Mouse (Mus musculus): ENCODE measurements around the gene Zfp978. TPM values are rescaled to one million over a fixed set of nuclear protein-coding genes. Genes with fewer than 3 reads are reported as not detected.
"Not testable (repeated sequence)": the region's sequence is repeated elsewhere in the genome, so short reads cannot be mapped to it uniquely, and the experiment has no call there.

Gene Zfp978
- total and polyA plus RNA-seq, 2 experiments, result not detected

GRCm38 (mm10) chr4:147348906-147349686 lies 12.0 kb upstream of the Zfp978 start:
- not testable (repeated sequence) for H3K79me2 ChIP-seq (ENCODE audit: control insufficient read depth, insufficient read depth, low read length); H3K27me3 ChIP-seq (ENCODE audit: control insufficient read depth, insufficient read depth, low read length); H3K4me3 ChIP-seq (ENCODE audit: insufficient read depth, low read depth, low read length); H3K4me1 ChIP-seq (ENCODE audit: control insufficient read depth, insufficient read depth, low read length); DNase-seq (ENCODE audit: extremely low read depth, low read depth, low spot score); H3K36me3 ChIP-seq (ENCODE audit: control insufficient read depth, insufficient read depth, low read length); H3K27ac ChIP-seq (replicated peaks; ENCODE audit: insufficient read depth, low read depth, low read length); H3K9ac ChIP-seq (ENCODE audit: low read depth, low read length)
- WGBS, result 88% methylated on average over 18 of the region's 19 CpGs

- not testable (repeated sequence) for DNase-seq (ENCODE audit: extremely low read depth, low read depth, low spot score); H3K36me3 ChIP-seq (ENCODE audit: control insufficient read depth, insufficient read depth, low read length); H3K4me1 ChIP-seq (ENCODE audit: control insufficient read depth, insufficient read depth, low read length); H3K4me3 ChIP-seq (ENCODE audit: insufficient read depth, low read depth, low read length); H3K27ac ChIP-seq (replicated peaks; ENCODE audit: insufficient read depth, low read depth, low read length); H3K27me3 ChIP-seq (ENCODE audit: control insufficient read depth, insufficient read depth, low read length); H3K9ac ChIP-seq (ENCODE audit: low read depth, low read length); H3K79me2 ChIP-seq (ENCODE audit: control insufficient read depth, insufficient read depth, low read length)
- WGBS, result 80% methylated on average over 9 of the region's 9 CpGs
Measured at GRCm38 (mm10) chr4:147349687-147350415, 11.3 kb upstream of the Zfp978 start.

- DNase-seq (ENCODE audit: extremely low read depth, low read depth, low spot score); H3K4me3 ChIP-seq (ENCODE audit: insufficient read depth, low read depth, low read length); H3K27ac ChIP-seq (replicated peaks; ENCODE audit: insufficient read depth, low read depth, low read length); H3K79me2 ChIP-seq (ENCODE audit: control insufficient read depth, insufficient read depth, low read length); H3K36me3 ChIP-seq (ENCODE audit: control insufficient read depth, insufficient read depth, low read length); H3K4me1 ChIP-seq (ENCODE audit: control insufficient read depth, insufficient read depth, low read length); H3K9ac ChIP-seq (ENCODE audit: low read depth, low read length); H3K27me3 ChIP-seq (ENCODE audit: control insufficient read depth, insufficient read depth, low read length): not testable (repeated sequence)
- WGBS, result 77% methylated on average over 2 of the region's 2 CpGs
Measured at GRCm38 (mm10) chr4:147350541-147350940, 10.6 kb upstream of the Zfp978 start.

- not testable (repeated sequence) for H3K27ac ChIP-seq (replicated peaks; ENCODE audit: insufficient read depth, low read depth, low read length); H3K4me1 ChIP-seq (ENCODE audit: control insufficient read depth, insufficient read depth, low read length); H3K9ac ChIP-seq (ENCODE audit: low read depth, low read length); H3K27me3 ChIP-seq (ENCODE audit: control insufficient read depth, insufficient read depth, low read length); H3K4me3 ChIP-seq (ENCODE audit: insufficient read depth, low read depth, low read length); DNase-seq (ENCODE audit: extremely low read depth, low read depth, low spot score); H3K79me2 ChIP-seq (ENCODE audit: control insufficient read depth, insufficient read depth, low read length); H3K36me3 ChIP-seq (ENCODE audit: control insufficient read depth, insufficient read depth, low read length)
- 83% methylated on average over 11 of the region's 13 CpGs for WGBS
Measured at GRCm38 (mm10) chr4:147351376-147351980, 9.6 kb upstream of the Zfp978 start.

- not testable (repeated sequence) for DNase-seq (ENCODE audit: extremely low read depth, low read depth, low spot score); H3K36me3 ChIP-seq (ENCODE audit: control insufficient read depth, insufficient read depth, low read length); H3K4me3 ChIP-seq (ENCODE audit: insufficient read depth, low read depth, low read length); H3K4me1 ChIP-seq (ENCODE audit: control insufficient read depth, insufficient read depth, low read length); H3K27ac ChIP-seq (replicated peaks; ENCODE audit: insufficient read depth, low read depth, low read length); H3K79me2 ChIP-seq (ENCODE audit: control insufficient read depth, insufficient read depth, low read length); H3K9ac ChIP-seq (ENCODE audit: low read depth, low read length); H3K27me3 ChIP-seq (ENCODE audit: control insufficient read depth, insufficient read depth, low read length)
- 73% methylated on average over 4 of the region's 4 CpGs for WGBS
Measured at GRCm38 (mm10) chr4:147353626-147354025, 7.5 kb upstream of the Zfp978 start.

GRCm38 (mm10) chr4:147356042-147356441 lies 5.1 kb upstream of the Zfp978 start:
- H3K4me3 ChIP-seq (ENCODE audit: insufficient read depth, low read depth, low read length), result not testable (repeated sequence)

GRCm38 (mm10) chr4:147357195-147357594 lies 3.9 kb upstream of the Zfp978 start:
- H3K27me3 ChIP-seq (ENCODE audit: control insufficient read depth, insufficient read depth, low read length); DNase-seq (ENCODE audit: extremely low read depth, low read depth, low spot score); H3K27ac ChIP-seq (replicated peaks; ENCODE audit: insufficient read depth, low read depth, low read length); H3K4me3 ChIP-seq (ENCODE audit: insufficient read depth, low read depth, low read length); H3K79me2 ChIP-seq (ENCODE audit: control insufficient read depth, insufficient read depth, low read length); H3K4me1 ChIP-seq (ENCODE audit: control insufficient read depth, insufficient read depth, low read length); H3K36me3 ChIP-seq (ENCODE audit: control insufficient read depth, insufficient read depth, low read length); H3K9ac ChIP-seq (ENCODE audit: low read depth, low read length): not testable (repeated sequence)
- no CpG with 5 or more reads among the region's 2 CpGs for WGBS

More at GRCm38 (mm10) chr4:147356042-147356441, 5.1 kb upstream of the Zfp978 start:
- not testable (repeated sequence) for H3K27me3 ChIP-seq (ENCODE audit: control insufficient read depth, insufficient read depth, low read length); DNase-seq (ENCODE audit: extremely low read depth, low read depth, low spot score); H3K79me2 ChIP-seq (ENCODE audit: control insufficient read depth, insufficient read depth, low read length); H3K4me1 ChIP-seq (ENCODE audit: control insufficient read depth, insufficient read depth, low read length); H3K9ac ChIP-seq (ENCODE audit: low read depth, low read length); H3K36me3 ChIP-seq (ENCODE audit: control insufficient read depth, insufficient read depth, low read length); H3K27ac ChIP-seq (replicated peaks; ENCODE audit: insufficient read depth, low read depth, low read length)
- WGBS, result no CpG with 5 or more reads among the region's 3 CpGs

- H3K27me3 ChIP-seq (ENCODE audit: control insufficient read depth, insufficient read depth, low read length); H3K9ac ChIP-seq (ENCODE audit: low read depth, low read length); H3K36me3 ChIP-seq (ENCODE audit: control insufficient read depth, insufficient read depth, low read length); H3K27ac ChIP-seq (replicated peaks; ENCODE audit: insufficient read depth, low read depth, low read length); H3K79me2 ChIP-seq (ENCODE audit: control insufficient read depth, insufficient read depth, low read length); H3K4me3 ChIP-seq (ENCODE audit: insufficient read depth, low read depth, low read length); H3K4me1 ChIP-seq (ENCODE audit: control insufficient read depth, insufficient read depth, low read length); DNase-seq (ENCODE audit: extremely low read depth, low read depth, low spot score): not testable (repeated sequence)
- no CpG with 5 or more reads among the region's 1 CpGs for WGBS
Measured at GRCm38 (mm10) chr4:147361872-147362271, 769 bp downstream of the Zfp978 start.

GRCm38 (mm10) chr4:147369564-147369963 lies 8.5 kb downstream of the Zfp978 start:
- H3K27ac ChIP-seq (replicated peaks; ENCODE audit: insufficient read depth, low read depth, low read length); H3K9ac ChIP-seq (ENCODE audit: low read depth, low read length); H3K4me3 ChIP-seq (ENCODE audit: insufficient read depth, low read depth, low read length); H3K27me3 ChIP-seq (ENCODE audit: control insufficient read depth, insufficient read depth, low read length); H3K79me2 ChIP-seq (ENCODE audit: control insufficient read depth, insufficient read depth, low read length); H3K4me1 ChIP-seq (ENCODE audit: control insufficient read depth, insufficient read depth, low read length); H3K36me3 ChIP-seq (ENCODE audit: control insufficient read depth, insufficient read depth, low read length); DNase-seq (ENCODE audit: extremely low read depth, low read depth, low spot score): not testable (repeated sequence)
- no CpG with 5 or more reads among the region's 2 CpGs for WGBS
